Comparison of ENCODE assay signal across 25 mouse cellular contexts in genomic region chr1:34231041-34231440, GRCm38 (mm10).
"Had no signal": no experiment of that assay in that cellular context is flagged by ENCODE, and none has a peak within 500 bp of the region (broad histone marks: within the 10 kb centered on the region; RNA-seq: fewer than 3 reads in every experiment).

No protein-coding gene starts in this region.

- H3K9me3 ChIP-seq: heart, embryonic 10.5 days; heart, embryonic 12.5 days; hindbrain, embryonic 10.5 days; hindbrain, embryonic 12.5 days; intestine, embryonic 15.5 days; limb, embryonic 10.5 days; limb, embryonic 12.5 days; liver, embryonic 13.5 days; liver, embryonic 15.5 days had no signal

- H3K9ac ChIP-seq: heart, embryonic 12.5 days; hindbrain, embryonic 12.5 days; hindbrain, embryonic 14.5 days; intestine, embryonic 15.5 days; limb, embryonic 12.5 days; liver, embryonic 13.5 days; liver, embryonic 15.5 days; liver, postnatal 0 days had no signal

- DNase-seq: gastrocnemius, adult 2 months; gastrocnemius, postnatal 10 days; gastrocnemius, postnatal 25 days; heart, adult 18-20 months; heart, postnatal 10 days; heart, postnatal 4 days; liver; liver, embryonic 13.5 days; liver, postnatal 0 days had no signal

- H3K27me3 ChIP-seq: heart, embryonic 12.5 days; hindbrain, embryonic 12.5 days; intestine, embryonic 15.5 days; limb, embryonic 12.5 days; liver, embryonic 15.5 days had no signal

- H3K4me3 ChIP-seq: gastrocnemius, adult 2 months; heart, embryonic 10.5 days; heart, embryonic 12.5 days; hindbrain, embryonic 10.5 days; hindbrain, embryonic 12.5 days; intestine, embryonic 15.5 days; layer of hippocampus, adult 2 months; left cerebral cortex, adult 2 months; limb, embryonic 10.5 days; limb, embryonic 12.5 days; liver, embryonic 13.5 days; liver, embryonic 15.5 days had no signal

- ATAC-seq: forebrain, embryonic 16.5 days; hindbrain, embryonic 16.5 days; inflammation-experienced regulatory T-cells, adult 6 months; intestine, embryonic 15.5 days; intestine, postnatal 0 days; liver, postnatal 0 days had no signal

- H3K27ac ChIP-seq: gastrocnemius, adult 2 months; heart, embryonic 10.5 days; hindbrain, embryonic 10.5 days; hindbrain, embryonic 12.5 days; hindbrain, embryonic 14.5 days; intestine, embryonic 15.5 days; layer of hippocampus, adult 2 months; left cerebral cortex, adult 2 months; limb, embryonic 10.5 days; limb, embryonic 12.5 days; liver, embryonic 13.5 days; liver, embryonic 15.5 days had no signal

- H3K4me2 ChIP-seq: heart, embryonic 12.5 days; hindbrain, embryonic 12.5 days; hindbrain, embryonic 14.5 days; intestine, embryonic 15.5 days; limb, embryonic 12.5 days; liver, embryonic 11.5 days; liver, embryonic 13.5 days; liver, embryonic 15.5 days had no signal

- H3K36me3 ChIP-seq: intestine, embryonic 15.5 days; liver, embryonic 13.5 days had no signal
